Mouse (Mus musculus): ENCODE data around the gene Ddo. TPM values are rescaled to one million over a fixed set of nuclear protein-coding genes. Genes with fewer than 3 reads are reported as not detected.

The Ddo gene
- total and polyA plus RNA-seq, 3 experiments = 0.16 TPM; not detected in 2

DNA sequence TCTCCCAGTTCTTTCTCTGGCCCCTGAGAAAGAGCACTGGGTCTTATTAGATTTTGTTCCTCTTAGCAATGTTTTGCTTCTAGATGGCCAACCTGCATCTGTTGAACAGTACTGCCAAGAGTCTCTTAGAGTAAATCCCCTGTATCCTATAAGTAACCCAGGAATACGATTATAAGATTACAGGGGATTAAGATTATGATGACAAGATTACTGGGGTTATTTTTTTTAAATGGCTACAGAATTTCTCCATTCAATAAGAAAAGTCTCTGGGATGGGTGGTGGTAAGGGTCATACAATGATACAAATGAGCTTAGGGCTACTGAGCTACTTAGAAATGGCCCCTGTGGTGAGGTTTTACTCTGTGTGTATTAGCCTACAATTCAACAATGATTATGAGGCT, 15.5 kb downstream of the Ddo start:
- ATAC-seq (ENCODE audit: extremely low read depth, insufficient number of reproducible peaks, low FRiP score, poor library complexity, severe bottlenecking) (no peak), DNase-seq (ENCODE audit: low spot score) (no peak)
- no peak overlapping the region for H3K4me3 ChIP-seq (ENCODE audit: low read depth, low read length)
- H3K4me1 ChIP-seq (ENCODE audit: insufficient read depth, low read depth, low read length) = no peaks in the 10 kb centered on the region
- no peaks in the 10 kb centered on the region for H3K36me3 ChIP-seq (replicated peaks)
- TF ChIP-seq CTCF (IDR thresholded peaks at IDR 0.05; ENCODE audit: low read depth, low read length) (no peak), POLR2AphosphoS5 (IDR thresholded peaks at IDR 0.05; ENCODE audit: insufficient replicate concordance, low read depth, low read length) (no peak), GATA2 (IDR thresholded peaks at IDR 0.05; ENCODE audit: borderline replicate concordance, low read depth, low read length) (no peak)
- peaks cover 2% of the 10 kb centered on the region; the same call in 1 of the 2 replicates for H3K27me3 ChIP-seq (ENCODE audit: insufficient read depth, low read length)
- H3K9me3 ChIP-seq (replicated peaks) = no peaks in the 10 kb centered on the region; the same call in 1 of the 2 replicates

- Histone ChIP-seq H3K36me3 (replicated peaks) (no peaks in the 10 kb centered on the region), H3K4me3 (ENCODE audit: low read depth, low read length) (no peak overlapping the region), H3K27me3 (ENCODE audit: insufficient read depth, low read length) (no peaks in the 10 kb centered on the region), H3K4me1 (ENCODE audit: insufficient read depth, low read depth, low read length) (no peaks in the 10 kb centered on the region), H3K9me3 (replicated peaks) (no peaks in the 10 kb centered on the region; the same call in 1 of the 2 replicates)
- TF ChIP-seq GATA2 (IDR thresholded peaks at IDR 0.05; ENCODE audit: borderline replicate concordance, low read depth, low read length) (no peak), TAL1 (conservative IDR thresholded peaks at IDR 0.05; ENCODE audit: low read depth, low read length) (no peak), CTCF (IDR thresholded peaks at IDR 0.05; ENCODE audit: low read depth, low read length) (no peak), GATA1 (IDR thresholded peaks at IDR 0.05; ENCODE audit: borderline replicate concordance, low read length) (no peak), POLR2AphosphoS5 (IDR thresholded peaks at IDR 0.05; ENCODE audit: insufficient replicate concordance, low read depth, low read length) (no peak)
- ATAC-seq (ENCODE audit: extremely low read depth, insufficient number of reproducible peaks, low FRiP score, poor library complexity, severe bottlenecking) = no peak
- DNase-seq (ENCODE audit: low spot score) = no peak
These were observed 19.0 kb downstream of the Ddo start for GRCm38 (mm10) chr10:40648776-40649175.

DNA sequence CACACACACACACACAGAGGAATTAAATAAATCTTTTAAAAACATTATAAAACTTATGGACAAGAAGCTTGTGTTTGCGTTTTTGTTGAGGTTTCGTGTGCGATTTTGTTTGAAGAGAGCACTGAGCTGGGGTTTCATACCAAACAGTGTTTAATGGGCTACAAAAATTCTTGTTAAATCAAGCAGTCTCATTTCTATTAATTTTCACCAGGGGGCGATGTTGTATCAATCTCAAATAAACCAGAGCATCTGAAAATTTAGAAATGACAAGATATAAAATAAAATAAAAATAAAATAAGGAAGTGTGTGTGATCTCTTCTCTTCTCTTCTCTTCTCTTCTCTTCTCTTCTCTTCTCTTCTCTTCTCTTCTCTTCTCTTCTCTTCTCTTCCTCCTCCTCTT, 19.8 kb downstream of the Ddo start:
- no peaks in the 10 kb centered on the region for H3K4me1 ChIP-seq (ENCODE audit: insufficient read depth, low read depth, low read length)
- H3K9me3 ChIP-seq (replicated peaks) = no peaks in the 10 kb centered on the region; the same call in 1 of the 2 replicates
- no peaks in the 10 kb centered on the region for H3K36me3 ChIP-seq (replicated peaks)
- TF ChIP-seq TAL1 (conservative IDR thresholded peaks at IDR 0.05; ENCODE audit: low read depth, low read length) (no peak), POLR2AphosphoS5 (IDR thresholded peaks at IDR 0.05; ENCODE audit: insufficient replicate concordance, low read depth, low read length) (no peak), GATA1 (IDR thresholded peaks at IDR 0.05; ENCODE audit: borderline replicate concordance, low read length) (no peak), CTCF (IDR thresholded peaks at IDR 0.05; ENCODE audit: low read depth, low read length) (no peak)
- DNase-seq (ENCODE audit: low spot score) (no peak), ATAC-seq (ENCODE audit: extremely low read depth, insufficient number of reproducible peaks, low FRiP score, poor library complexity, severe bottlenecking) (no peak)
- no peaks in the 10 kb centered on the region for H3K27me3 ChIP-seq (ENCODE audit: insufficient read depth, low read length)
- H3K4me3 ChIP-seq (ENCODE audit: low read depth, low read length) = no peak overlapping the region

DNA sequence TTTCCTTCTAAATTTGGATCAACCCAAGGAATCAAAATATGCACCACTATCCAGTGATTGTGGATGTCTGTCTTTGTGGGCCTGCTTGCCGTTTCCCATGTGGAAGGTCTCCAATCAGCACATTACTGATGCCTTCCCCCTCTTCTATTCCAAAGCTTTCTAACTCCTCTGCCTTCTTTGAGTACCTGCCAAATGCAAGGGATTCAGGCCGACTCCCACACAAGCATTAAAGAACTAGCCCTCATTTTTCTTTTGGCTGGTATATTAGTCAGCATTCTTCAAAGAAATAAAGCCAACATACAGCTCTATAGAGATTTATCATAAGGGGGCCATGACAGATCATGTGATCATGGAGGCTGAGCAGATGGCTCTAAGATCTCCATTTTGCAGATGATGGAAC, 21.9 kb downstream of the Ddo start:
- ATAC-seq (ENCODE audit: extremely low read depth, insufficient number of reproducible peaks, low FRiP score, poor library complexity, severe bottlenecking) (no peak), DNase-seq (ENCODE audit: low spot score) (no peak)
- no peaks in the 10 kb centered on the region for H3K36me3 ChIP-seq (replicated peaks)
- TF ChIP-seq CTCF (IDR thresholded peaks at IDR 0.05; ENCODE audit: low read depth, low read length) = no peak
- TF ChIP-seq GATA2 (IDR thresholded peaks at IDR 0.05; ENCODE audit: borderline replicate concordance, low read depth, low read length) = no peak
- TF ChIP-seq GATA1 (IDR thresholded peaks at IDR 0.05; ENCODE audit: borderline replicate concordance, low read length) = no peak
- TF ChIP-seq TAL1 (conservative IDR thresholded peaks at IDR 0.05; ENCODE audit: low read depth, low read length) = no peak
- TF ChIP-seq POLR2AphosphoS5 (IDR thresholded peaks at IDR 0.05; ENCODE audit: insufficient replicate concordance, low read depth, low read length) = no peak
- H3K27me3 ChIP-seq (ENCODE audit: insufficient read depth, low read length) = no peaks in the 10 kb centered on the region
- no peaks in the 10 kb centered on the region for H3K9me3 ChIP-seq (replicated peaks)
- no peak overlapping the region for H3K4me3 ChIP-seq (ENCODE audit: low read depth, low read length)
- H3K4me1 ChIP-seq (ENCODE audit: insufficient read depth, low read depth, low read length) = no peaks in the 10 kb centered on the region

- no peak overlapping the region for H3K4me3 ChIP-seq (ENCODE audit: low read depth, low read length)
- H3K9me3 ChIP-seq (replicated peaks) = peaks cover 6% of the 10 kb centered on the region
- ATAC-seq (ENCODE audit: extremely low read depth, insufficient number of reproducible peaks, low FRiP score, poor library complexity, severe bottlenecking) (no peak), DNase-seq (ENCODE audit: low spot score) (no peak)
- no peaks in the 10 kb centered on the region for H3K4me1 ChIP-seq (ENCODE audit: insufficient read depth, low read depth, low read length)
- H3K27me3 ChIP-seq (ENCODE audit: insufficient read depth, low read length) = no peaks in the 10 kb centered on the region
- TF ChIP-seq GATA1 (IDR thresholded peaks at IDR 0.05; ENCODE audit: borderline replicate concordance, low read length) (no peak), POLR2AphosphoS5 (IDR thresholded peaks at IDR 0.05; ENCODE audit: insufficient replicate concordance, low read depth, low read length) (no peak), GATA2 (IDR thresholded peaks at IDR 0.05; ENCODE audit: borderline replicate concordance, low read depth, low read length) (no peak), CTCF (IDR thresholded peaks at IDR 0.05; ENCODE audit: low read depth, low read length) (no peak), TAL1 (conservative IDR thresholded peaks at IDR 0.05; ENCODE audit: low read depth, low read length) (no peak)
- H3K36me3 ChIP-seq (replicated peaks) = no peaks in the 10 kb centered on the region
These were observed 35.5 kb downstream of the Ddo start for GRCm38 (mm10) chr10:40665270-40665669.

- no peak for TF ChIP-seq POLR2AphosphoS5 (IDR thresholded peaks at IDR 0.05; ENCODE audit: insufficient replicate concordance, low read depth, low read length)
- no peak for TF ChIP-seq CTCF (IDR thresholded peaks at IDR 0.05; ENCODE audit: low read depth, low read length)
- TF ChIP-seq TAL1 (conservative IDR thresholded peaks at IDR 0.05; ENCODE audit: low read depth, low read length) = no peak
- TF ChIP-seq GATA1 (IDR thresholded peaks at IDR 0.05; ENCODE audit: borderline replicate concordance, low read length) = no peak
- no peak for TF ChIP-seq GATA2 (IDR thresholded peaks at IDR 0.05; ENCODE audit: borderline replicate concordance, low read depth, low read length)
- Histone ChIP-seq H3K4me1 (ENCODE audit: insufficient read depth, low read depth, low read length) (no peaks in the 10 kb centered on the region), H3K27me3 (ENCODE audit: insufficient read depth, low read length) (no peaks in the 10 kb centered on the region), H3K36me3 (replicated peaks) (no peaks in the 10 kb centered on the region), H3K4me3 (ENCODE audit: low read depth, low read length) (no peak overlapping the region), H3K9me3 (replicated peaks) (peaks cover 6% of the 10 kb centered on the region)
- DNase-seq (ENCODE audit: low spot score) (no peak), ATAC-seq (ENCODE audit: extremely low read depth, insufficient number of reproducible peaks, low FRiP score, poor library complexity, severe bottlenecking) (no peak)
These were observed 37.1 kb downstream of the Ddo start for GRCm38 (mm10) chr10:40666943-40667342.

All from G1E (cell line).